Comparison of ENCODE assay signal across 16 mouse cellular contexts in the genomic region with DNA sequence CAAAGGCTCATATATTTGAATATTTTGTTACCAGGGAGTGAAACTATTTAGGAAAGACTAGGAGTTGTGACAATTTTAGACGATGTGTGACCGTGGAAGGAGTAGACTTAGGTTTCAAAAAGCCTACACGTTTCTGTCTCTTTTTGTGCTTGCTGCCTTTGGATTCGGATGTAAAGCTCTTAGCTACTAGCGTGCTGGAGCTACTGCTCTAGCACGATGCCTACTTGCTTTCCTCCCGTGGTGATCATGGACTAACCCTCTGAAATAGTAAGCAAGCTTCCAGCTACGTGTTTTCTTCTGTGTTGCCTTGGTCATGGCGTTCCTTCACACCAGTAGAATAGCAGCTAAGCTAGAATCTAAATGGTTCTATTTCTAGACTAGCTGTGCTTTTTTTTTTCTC.
"Had no signal": no experiment of that assay in that cellular context is flagged by ENCODE, and none has a peak within 500 bp of the region (broad histone marks: within the 10 kb centered on the region; RNA-seq: fewer than 3 reads in every experiment).

No protein-coding gene starts in this region.

- H3K27me3 ChIP-seq: neural tube, embryonic 13.5 days; neural tube, embryonic 15.5 days; stomach, embryonic 15.5 days had no signal

- H3K27ac ChIP-seq: neural tube, embryonic 13.5 days; neural tube, embryonic 15.5 days; stomach, embryonic 15.5 days; stomach, postnatal 0 days had no signal

- H3K9me3 ChIP-seq: neural tube, embryonic 13.5 days; neural tube, embryonic 15.5 days; stomach, embryonic 15.5 days had no signal

- H3K36me3 ChIP-seq: stomach, embryonic 15.5 days had no signal

- DNase-seq: retina, postnatal 1 day; right cerebral cortex, adult 18-20 months; right cerebral cortex, postnatal 14 days; right cerebral cortex, postnatal 25 days; right cerebral cortex, postnatal 4 days; spleen, adult 18-20 months; thymus, adult 18-20 months; thymus, adult 2 months; thymus, postnatal 14 days; thymus, postnatal 25 days; thymus, postnatal 36 days; thymus, postnatal 4 days had no signal

- H3K4me3 ChIP-seq: neural tube, embryonic 13.5 days; neural tube, embryonic 15.5 days; stomach, embryonic 15.5 days had no signal

- H3K4me1 ChIP-seq: neural tube, embryonic 13.5 days; neural tube, embryonic 15.5 days; stomach, embryonic 15.5 days had no signal
